Mouse (Mus musculus) olfactory bulb, adult 2 months (tissue): ENCODE results near the gene Rhoh. TPM values are rescaled to one million over a fixed set of nuclear protein-coding genes. Genes with fewer than 3 reads are reported as not detected.
A peak's percentile ranks its signal among the peaks of the same experiment; 100 is the strongest.

Source experiments
- H3K27ac ChIP-seq: fragments of 200-500 bp; 2 replicates; pipeline ENCODE4 v1.5.1; 2012; ENCODE audit warnings: low read depth, low read length; ENCODE audit not compliant: insufficient read depth
- H3K4me1 ChIP-seq: fragments of 200-500 bp; 2 replicates; pipeline ENCODE4 v1.6.1; 2012; ENCODE audit warnings: low read length; ENCODE audit not compliant: control insufficient read depth, insufficient read depth
- H3K4me3 ChIP-seq: fragments of 200-500 bp; 2 replicates; pipeline ENCODE4 v1.5.1; 2012; ENCODE audit warnings: mild to moderate bottlenecking, low read depth, low read length, moderate library complexity; ENCODE audit not compliant: insufficient read depth
- CTCF ChIP-seq: fragments of 200-500 bp; IDR thresholded peaks from 2 replicates; pipeline ENCODE4 v1.5.1; 2012; ENCODE audit warnings: low read depth, mild to moderate bottlenecking, low read length, moderate library complexity; ENCODE audit not compliant: insufficient read depth
- POLR2A ChIP-seq: fragments of 200-500 bp; IDR thresholded peaks from 2 replicates; pipeline ENCODE4 v1.6.1; 2012; ENCODE audit warnings: mild to moderate bottlenecking, low read depth, low read length, moderate library complexity; ENCODE audit not compliant: insufficient read depth
- WGBS: fragments of 180-500 bp; shearing (Covaris S2); methylation state at CpG from one replicate; pipeline ENCODE4 v1.1.7; 2018; 5-methylcytosine and 5-hydroxymethylcytosine counted together
- polyA plus RNA-seq: library from polyadenylated mRNA; stranded (reverse); fragments of >200 nt; gene quantifications from 2 replicates; pipeline ENCODE4 v1.2.4, GENCODE M21; 2012; ENCODE audit warnings: low replicate concordance; ENCODE audit not compliant: missing spikeins, insufficient read depth, insufficient read length

Gene Rhoh
- polyA plus RNA-seq, 1 experiment: 158 TPM

- no peak overlapping the region for H3K27ac ChIP-seq
- WGBS: 56% methylated on average over 4 of the region's 4 CpGs
- H3K4me3 ChIP-seq: no peak overlapping the region
- TF ChIP-seq POLR2A: no peak
- TF ChIP-seq CTCF: no peak
- no peaks in the 10 kb centered on the region for H3K4me1 ChIP-seq
Observed at GRCm38 (mm10) chr5:65930171-65930570, 69.2 kb downstream of the Rhoh start.

- TF ChIP-seq POLR2A (no peak), CTCF (no peak)
- WGBS: 96% methylated on average over 4 of the region's 4 CpGs
- no peaks in the 10 kb centered on the region for H3K4me1 ChIP-seq
- H3K4me3 ChIP-seq: no peak overlapping the region
- no peak overlapping the region for H3K27ac ChIP-seq
Observed at GRCm38 (mm10) chr5:65933258-65933657, 72.2 kb downstream of the Rhoh start.

DNA sequence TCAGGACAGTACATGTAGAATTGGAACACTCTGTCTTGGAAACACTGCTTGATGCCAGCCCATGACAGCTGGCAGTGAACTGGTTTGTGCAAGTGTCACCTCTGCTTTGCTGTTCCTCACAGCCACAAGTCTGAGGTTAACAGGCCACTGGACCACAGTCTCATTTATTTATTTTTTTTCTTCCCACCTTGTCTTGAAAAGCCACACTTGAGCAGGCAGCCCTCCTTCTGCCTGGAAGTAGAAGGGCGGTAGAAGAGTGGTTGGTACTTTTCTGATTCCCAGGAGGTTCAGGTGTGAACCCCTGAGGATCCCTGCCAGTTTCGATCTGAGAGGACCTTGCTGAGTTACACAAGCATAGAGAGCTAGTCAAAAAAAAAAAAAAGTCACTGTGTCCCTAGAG is 72.8 kb downstream of the Rhoh start:
- 93% methylated on average over 2 of the region's 2 CpGs for WGBS

DNA sequence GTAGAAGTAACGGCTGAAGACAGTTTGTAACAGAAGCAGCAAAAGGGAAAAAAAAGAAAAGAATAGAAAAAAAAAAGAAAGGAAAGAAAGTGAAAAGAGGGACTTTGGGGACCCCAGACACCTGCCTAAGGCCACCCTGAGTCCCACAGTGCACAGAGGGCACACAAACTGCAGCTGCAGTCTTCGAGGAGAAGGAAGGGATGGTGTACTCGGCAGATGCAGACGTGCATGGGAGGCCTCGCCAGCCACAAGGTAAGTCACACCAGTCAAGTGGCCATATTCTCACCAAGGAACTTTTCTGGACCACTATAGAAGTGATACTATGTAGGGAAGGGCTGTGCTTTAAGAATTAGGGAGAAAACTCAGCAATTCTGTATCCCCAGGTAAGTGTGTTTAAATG is 73.8 kb downstream of the Rhoh start, which contains the start of gene Chrna9:
Gene Chrna9 (plus strand): TSS at position 139 of the 400 bp plus-strand sequence.
- Histone ChIP-seq H3K4me3 (peak within 1 kb of the TSS; percentile 3; the same call in 1 of the 2 replicates), H3K27ac (no peak within 1 kb of the TSS), H3K4me1 (no peaks in the 10 kb centered on the region)
- TF ChIP-seq POLR2A: no peak
- TF ChIP-seq CTCF: no peak
- 90% methylated on average over 5 of the region's 5 CpGs for WGBS

More for the DNA sequence above, 72.8 kb downstream of the Rhoh start:
- TF ChIP-seq CTCF (no peak), POLR2A (no peak)
- H3K27ac ChIP-seq: no peak overlapping the region
- no peak overlapping the region for H3K4me3 ChIP-seq
- H3K4me1 ChIP-seq: no peaks in the 10 kb centered on the region

GRCm38 (mm10) chr5:65937011-65937726 is 76.2 kb downstream of the Rhoh start:
- WGBS: 74% methylated on average over 11 of the region's 11 CpGs
- Histone ChIP-seq H3K27ac (no peak overlapping the region), H3K4me1 (no peaks in the 10 kb centered on the region)

GRCm38 (mm10) chr5:65937998-65938715 is 77.1 kb downstream of the Rhoh start:
- WGBS: 61% methylated on average over 9 of the region's 9 CpGs
- no peak overlapping the region for H3K27ac ChIP-seq
- TF ChIP-seq POLR2A (no peak), CTCF (peak; percentile 62)
- no peak overlapping the region for H3K4me3 ChIP-seq
- no peaks in the 10 kb centered on the region for H3K4me1 ChIP-seq

More at GRCm38 (mm10) chr5:65937011-65937726, 76.2 kb downstream of the Rhoh start:
- H3K4me3 ChIP-seq: no peak overlapping the region
- TF ChIP-seq POLR2A: no peak

GRCm38 (mm10) chr5:65941145-65941544 is 80.1 kb downstream of the Rhoh start:
- Histone ChIP-seq H3K4me3 (no peak overlapping the region), H3K27ac (no peak overlapping the region), H3K4me1 (no peaks in the 10 kb centered on the region)
- TF ChIP-seq POLR2A (no peak), CTCF (no peak)
- 74% methylated on average over 4 of the region's 4 CpGs for WGBS

Other genes with a start within 250 kb of the Rhoh start
- gene Pds5a, start 162.9 kb upstream of the Rhoh start, polyA plus RNA-seq: 468 TPM in 1 of 2 replicates, not detected in the other
- not detected in 2 replicates for gene N4bp2, start 97.7 kb upstream of the Rhoh start, polyA plus RNA-seq
- gene Chrna9, start 73.7 kb downstream of the Rhoh start, polyA plus RNA-seq: 609 TPM in 1 of 2 replicates, not detected in the other
- gene 9130230L23Rik, start 143.1 kb downstream of the Rhoh start, polyA plus RNA-seq: not detected in 2 replicates